Mouse (Mus musculus): ENCODE data around the gene Cd6.

The Cd6 gene

GRCm38 (mm10) chr19:10767631-10768030 lies 62.2 kb downstream of the Cd6 start:
- DNase-seq (ENCODE audit: low read depth in 2 of 2, low spot score in 2 of 2), result no peak

DNA sequence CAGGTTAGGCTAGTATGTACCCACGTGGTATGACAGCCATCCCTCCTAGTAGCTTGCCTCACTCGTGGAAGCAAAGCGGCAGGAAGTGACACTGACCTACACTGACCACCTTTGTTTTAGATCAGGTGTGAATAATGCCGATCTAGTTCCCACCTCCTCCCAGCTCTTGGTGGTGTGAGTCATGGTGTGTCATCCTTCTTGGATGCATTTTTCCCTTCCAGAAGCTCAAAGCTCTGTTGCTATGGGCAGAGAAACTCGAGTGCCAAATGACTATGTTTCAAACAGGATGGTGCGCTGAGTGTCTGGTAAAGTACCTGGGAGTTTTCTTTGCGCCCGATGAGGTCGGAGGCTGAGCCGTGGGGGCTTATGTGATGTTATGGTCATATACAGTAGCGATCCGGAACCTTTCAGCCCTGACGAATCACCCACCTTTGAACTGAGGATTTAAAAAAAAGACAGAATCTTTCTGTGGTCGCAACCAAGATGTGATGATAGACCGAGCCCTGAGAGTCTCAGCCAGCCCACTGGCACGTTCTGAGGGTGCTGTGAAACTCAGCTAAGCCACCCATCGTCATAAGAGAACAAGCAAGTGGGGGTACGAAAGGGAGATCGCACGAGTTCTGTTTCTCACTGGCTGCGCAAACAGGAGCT lies 66.4 kb downstream of the Cd6 start:
- DNase-seq (ENCODE audit: low read depth in 2 of 2, low spot score in 2 of 2), result peak; percentile 57 to 63

- DNase-seq (ENCODE audit: low read depth in 2 of 2, low spot score in 2 of 2), result no peak
Observed at GRCm38 (mm10) chr19:10762468-10762867, 67.4 kb downstream of the Cd6 start.

GRCm38 (mm10) chr19:10761794-10762415 lies 68.0 kb downstream of the Cd6 start:
- no peak for DNase-seq (ENCODE audit: low read depth in 2 of 2, low spot score in 2 of 2)

- no peak for DNase-seq (ENCODE audit: low read depth in 2 of 2, low spot score in 2 of 2)
Observed at GRCm38 (mm10) chr19:10759983-10760831, 69.7 kb downstream of the Cd6 start.

DNA sequence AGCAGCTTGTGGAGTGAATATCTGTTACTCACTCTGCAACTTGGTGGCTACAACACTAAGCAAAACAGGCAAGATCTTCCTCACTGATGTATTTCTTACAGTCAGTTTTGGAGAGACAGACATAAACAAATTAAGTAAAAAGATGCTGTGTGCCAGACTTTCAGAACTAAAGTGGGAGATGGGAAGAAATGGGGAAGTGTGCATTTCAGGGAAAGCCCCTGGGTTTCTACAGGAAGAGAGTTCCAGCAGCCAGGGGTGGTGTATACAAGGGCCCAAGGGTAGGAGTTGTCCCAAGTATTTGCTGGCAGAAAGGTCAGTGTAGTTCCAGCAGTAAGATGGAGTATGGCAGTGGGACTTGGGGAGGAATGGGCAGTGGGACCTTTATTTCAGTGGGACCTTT lies 70.3 kb downstream of the Cd6 start:
- no peak for DNase-seq (ENCODE audit: low read depth in 2 of 2, low spot score in 2 of 2)

DNA sequence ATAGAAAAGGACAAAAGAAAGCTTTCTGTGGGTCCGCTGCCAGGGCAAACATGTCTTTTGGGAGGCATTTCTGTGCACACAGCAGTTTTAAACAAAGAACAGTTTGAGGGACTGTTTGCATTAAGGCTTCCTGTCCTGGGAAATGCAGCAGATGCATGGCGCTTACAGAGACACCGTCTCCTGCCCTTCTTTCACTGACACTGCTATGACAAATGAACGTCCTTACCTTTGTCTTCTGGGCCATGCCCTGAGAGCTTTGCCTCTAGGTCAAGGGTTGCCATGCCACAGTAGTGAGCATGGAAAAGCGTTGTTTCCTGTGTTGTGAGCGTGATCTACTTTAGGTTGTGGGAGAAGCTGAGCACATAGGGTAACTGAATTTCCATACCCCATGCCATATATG lies 71.2 kb downstream of the Cd6 start:
- no peak for DNase-seq (ENCODE audit: low read depth in 2 of 2, low spot score in 2 of 2)

DNA sequence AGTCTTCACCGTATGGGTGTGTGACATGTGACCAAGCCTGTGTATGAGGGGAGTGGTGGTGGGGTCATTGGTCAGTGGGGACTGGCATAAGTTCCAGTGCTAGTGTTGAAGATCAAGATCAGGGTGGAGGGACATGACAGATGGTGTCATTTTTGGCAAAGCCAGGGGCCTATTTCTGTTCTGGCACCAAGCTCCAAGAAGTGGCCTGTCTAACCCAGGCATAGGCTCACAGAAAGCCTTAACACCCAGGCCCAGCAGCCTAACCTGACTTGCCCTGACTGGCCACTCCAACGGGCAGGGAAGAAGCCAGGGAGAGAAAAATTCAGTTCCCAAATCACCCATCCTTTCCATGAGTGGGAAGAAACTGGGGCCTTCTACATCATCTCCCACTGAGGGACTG lies 72.3 kb downstream of the Cd6 start:
- DNase-seq (ENCODE audit: low read depth in 2 of 2, low spot score in 2 of 2), result no peak

DNA sequence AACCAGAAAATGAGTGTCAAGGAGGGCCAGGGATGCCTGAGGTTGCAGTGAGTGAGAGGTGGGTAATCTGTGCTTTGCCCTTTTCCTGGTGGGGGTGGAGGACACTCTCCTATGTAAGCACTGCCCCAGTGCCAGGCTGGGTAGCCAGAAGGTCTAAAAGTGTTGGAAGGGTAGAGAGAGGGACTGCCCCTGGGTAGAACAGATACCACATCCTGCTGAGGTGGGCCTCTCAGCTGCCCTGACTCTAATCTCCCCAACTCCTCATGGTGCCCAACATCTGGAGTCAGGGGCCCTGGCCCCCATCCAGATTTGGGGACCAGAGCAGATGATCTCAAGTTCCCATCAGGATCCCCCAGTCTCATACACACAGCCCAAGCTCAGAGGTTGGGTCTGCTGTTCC lies 72.7 kb downstream of the Cd6 start:
- DNase-seq (ENCODE audit: low read depth in 2 of 2, low spot score in 2 of 2), result no peak

- DNase-seq (ENCODE audit: low read depth in 2 of 2, low spot score in 2 of 2), result no peak
Observed at GRCm38 (mm10) chr19:10752646-10753045, 77.2 kb downstream of the Cd6 start.

- DNase-seq (ENCODE audit: low read depth in 2 of 2, low spot score in 2 of 2), result no peak
Observed at GRCm38 (mm10) chr19:10752106-10752505, 77.8 kb downstream of the Cd6 start.

DNA sequence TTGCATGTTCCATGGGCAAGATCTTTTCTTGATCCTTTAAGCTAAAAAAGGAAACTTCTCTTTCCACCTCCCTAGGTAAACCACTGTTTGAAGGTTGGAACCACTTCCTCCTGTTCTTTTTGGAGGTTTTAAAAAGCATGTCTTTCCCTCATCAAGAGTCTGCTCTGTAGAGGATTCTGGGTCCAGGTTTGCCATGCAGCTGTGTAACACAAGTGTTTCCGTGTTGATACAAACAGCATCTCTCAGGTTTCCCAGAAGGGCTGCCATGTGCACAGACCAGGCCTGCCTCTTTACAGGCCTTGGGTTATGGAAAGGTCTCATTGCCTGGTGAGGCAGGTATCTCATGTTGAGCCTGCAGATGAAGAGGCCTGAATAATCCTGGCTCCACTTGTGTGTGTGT lies 78.3 kb downstream of the Cd6 start:
- peak in 1 of 2 experiments; percentile 20 for DNase-seq (ENCODE audit: low read depth in 2 of 2, low spot score in 2 of 2)

DNA sequence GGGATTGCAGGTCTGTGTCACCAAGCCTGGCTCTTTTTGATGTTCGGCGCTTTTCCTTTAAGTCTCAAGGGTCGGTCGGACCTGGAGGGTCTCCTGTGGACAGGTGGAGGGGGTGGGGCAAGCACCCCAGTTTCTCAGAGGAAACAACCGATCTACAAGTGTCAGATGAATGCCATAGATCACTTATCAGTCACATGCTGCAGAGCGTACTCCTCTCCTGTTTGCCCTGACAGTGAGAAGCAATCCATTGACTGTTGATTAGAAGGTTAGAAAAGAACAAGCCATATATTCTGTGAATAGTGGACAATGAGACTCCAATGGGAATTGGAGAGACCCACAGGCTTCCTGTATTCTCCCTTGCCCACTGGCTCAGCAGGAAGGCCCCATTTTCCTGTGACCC lies 79.7 kb downstream of the Cd6 start:
- no peak for DNase-seq (ENCODE audit: low read depth in 2 of 2, low spot score in 2 of 2)

DNA sequence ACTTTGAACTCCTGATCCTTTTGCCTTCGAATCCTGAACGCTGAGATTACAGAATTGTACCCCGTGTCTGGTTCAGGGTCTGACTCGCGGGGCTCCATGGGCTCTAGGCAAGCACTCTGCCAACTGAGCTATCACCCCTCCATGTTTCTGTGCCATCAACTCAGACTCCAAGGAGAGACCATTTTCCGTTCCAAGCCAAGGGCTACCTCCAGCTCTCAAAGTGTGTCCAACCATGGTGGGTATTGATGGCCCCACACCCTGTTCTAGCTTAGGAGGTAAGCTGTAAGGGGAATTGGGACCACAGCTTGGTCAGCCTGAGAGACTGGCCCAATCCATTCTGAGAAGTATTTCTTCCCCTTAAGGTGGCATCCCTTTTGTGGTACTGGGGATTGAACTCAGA lies 80.6 kb downstream of the Cd6 start:
- no peak for DNase-seq (ENCODE audit: low read depth in 2 of 2, low spot score in 2 of 2)

GRCm38 (mm10) chr19:10748401-10749102 lies 81.3 kb downstream of the Cd6 start:
- no peak for DNase-seq (ENCODE audit: low read depth in 2 of 2, low spot score in 2 of 2)

- DNase-seq (ENCODE audit: low read depth in 2 of 2, low spot score in 2 of 2), result peak; percentile 50 to 57
Observed at GRCm38 (mm10) chr19:10747718-10748117, 82.1 kb downstream of the Cd6 start.

- DNase-seq (ENCODE audit: low read depth in 2 of 2, low spot score in 2 of 2), result no peak
Observed at GRCm38 (mm10) chr19:10747182-10747581, 82.7 kb downstream of the Cd6 start.

DNA sequence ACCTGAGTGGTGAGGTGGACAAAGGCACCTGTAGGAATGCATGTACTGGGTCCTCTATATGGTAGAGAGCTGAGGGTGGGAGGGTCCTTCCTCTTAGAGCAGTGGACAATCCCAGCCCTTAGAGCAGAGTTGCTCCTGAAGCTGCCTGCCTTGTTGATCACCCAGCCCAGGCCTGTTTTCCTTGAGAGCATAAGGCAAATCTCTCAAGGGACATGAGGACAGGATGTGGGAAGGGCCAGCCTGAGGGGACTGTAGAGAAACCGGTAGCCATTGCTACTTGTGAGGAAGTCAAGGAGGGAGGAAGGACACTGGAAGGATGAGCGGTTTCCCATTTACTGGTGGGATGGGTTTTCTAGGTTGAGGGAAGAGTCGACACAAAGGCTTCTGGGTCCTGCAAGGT lies 87.3 kb downstream of the Cd6 start:
- no peak for DNase-seq (ENCODE audit: low read depth in 2 of 2, low spot score in 2 of 2)

- DNase-seq (ENCODE audit: low read depth in 2 of 2, low spot score in 2 of 2), result no peak
Observed at GRCm38 (mm10) chr19:10742145-10742544, 87.7 kb downstream of the Cd6 start.

GRCm38 (mm10) chr19:10740641-10741440 lies 89.0 kb downstream of the Cd6 start:
- DNase-seq (ENCODE audit: low read depth in 2 of 2, low spot score in 2 of 2), result peak; percentile 34 to 50

- no peak for DNase-seq (ENCODE audit: low read depth in 2 of 2, low spot score in 2 of 2)
Observed at GRCm38 (mm10) chr19:10739916-10740315, 89.9 kb downstream of the Cd6 start.
